Mouse (Mus musculus) heart, adult 2 months (tissue): ENCODE measurements around the gene Parl. TPM values are rescaled to one million over a fixed set of nuclear protein-coding genes. Genes with fewer than 3 reads are reported as not detected.

Source experiments
- DNase-seq, 2 experiments: peaks; one replicate each; pipeline ENCODE4 v3.0.0; 2021
- H3K27ac ChIP-seq: fragments of 200-600 bp; 2 replicates; pipeline ENCODE4 v1.8.1; 2022
- H3K27me3 ChIP-seq: fragments of 200-500 bp; 2 replicates; pipeline ENCODE4 v1.6.1; 2012; ENCODE audit warnings: mild to moderate bottlenecking, low read length, inconsistent platforms, mixed read lengths; ENCODE audit not compliant: control insufficient read depth, insufficient read depth
- H3K36me3 ChIP-seq: fragments of 200-500 bp; 2 replicates; pipeline ENCODE4 v1.6.1; 2012; ENCODE audit warnings: low read length, inconsistent platforms; ENCODE audit not compliant: control insufficient read depth, insufficient read depth
- H3K4me1 ChIP-seq: fragments of 200-500 bp; 2 replicates; pipeline ENCODE4 v1.6.1; 2011; ENCODE audit warnings: low read length; ENCODE audit not compliant: control insufficient read depth, insufficient read depth
- H3K4me3 ChIP-seq: fragments of 200-600 bp; 2 replicates; pipeline ENCODE4 v1.8.1; 2022
- H3K79me2 ChIP-seq: fragments of 200-500 bp; replicated peaks from 2 replicates; pipeline ENCODE4 v1.6.1; 2012; ENCODE audit warnings: mild to moderate bottlenecking, inconsistent platforms, low read length, moderate library complexity, mixed read lengths; ENCODE audit not compliant: control insufficient read depth, insufficient read depth
- H3K9ac ChIP-seq: fragments of 200-500 bp; 2 replicates; pipeline ENCODE4 v1.6.1; 2012; ENCODE audit warnings: low read depth, mild to moderate bottlenecking, control low read depth, inconsistent platforms, low read length, mixed read lengths
- CTCF ChIP-seq: fragments of 200-600 bp; IDR thresholded peaks from 2 replicates; pipeline ENCODE4 v1.8.1; 2022; ENCODE audit warnings: antibody characterized with exemption, mild to moderate bottlenecking, moderate library complexity
- EP300 ChIP-seq: fragments of 200-500 bp; IDR thresholded peaks from 2 replicates; pipeline ENCODE4 v1.6.1; 2011; ENCODE audit warnings: low read depth, low read length, control low read depth; ENCODE audit not compliant: insufficient read depth
- POLR2A ChIP-seq: fragments of 200-500 bp; IDR thresholded peaks from 2 replicates; pipeline ENCODE4 v1.6.1; 2011; ENCODE audit warnings: mild to moderate bottlenecking, low read depth, low read length, control low read depth; ENCODE audit not compliant: insufficient read depth
- WGBS: fragments of 180-500 bp; shearing (Covaris S2); methylation state at CpG from one replicate; pipeline ENCODE4 v1.1.7; 2018; 5-methylcytosine and 5-hydroxymethylcytosine counted together
- intact Hi-C: fragments of 180-260 bp; cut with DNase I; formaldehyde crosslinking; loops from one replicate; pipeline ENCODE4 v1.15.1; 2025
- long read RNA-seq: library from polyadenylated mRNA; stranded (forward); transcript quantifications from one replicate; pipeline ENCODE4 v2.0.0, GENCODE M21; 2021
- polyA plus RNA-seq: library from polyadenylated mRNA; depleted of rRNA; stranded (reverse); fragments of >200 nt; gene quantifications from 2 replicates; pipeline ENCODE4 v1.2.3, GENCODE M21; 2012; rRNA removed
- total RNA-seq, 2 experiments: library from RNA; stranded (reverse); gene quantifications; 2 replicates each; pipeline ENCODE4 v1.2.3; 2021

The Parl gene
- total RNA-seq (10 to 100 TPM; 86.6 to 91.0 TPM), polyA plus RNA-seq (48.7 and 69.0 TPM in 2 replicates)
- long read RNA-seq, transcript Parl-201 (10 exons, 1,348 nt): major isoform, 49 of 54 reads
- long read RNA-seq, partial matches to known transcripts: 1 of 54 reads
- long read RNA-seq, other reads (novel, unspliced or antisense): 3 of 54 reads

DNA sequence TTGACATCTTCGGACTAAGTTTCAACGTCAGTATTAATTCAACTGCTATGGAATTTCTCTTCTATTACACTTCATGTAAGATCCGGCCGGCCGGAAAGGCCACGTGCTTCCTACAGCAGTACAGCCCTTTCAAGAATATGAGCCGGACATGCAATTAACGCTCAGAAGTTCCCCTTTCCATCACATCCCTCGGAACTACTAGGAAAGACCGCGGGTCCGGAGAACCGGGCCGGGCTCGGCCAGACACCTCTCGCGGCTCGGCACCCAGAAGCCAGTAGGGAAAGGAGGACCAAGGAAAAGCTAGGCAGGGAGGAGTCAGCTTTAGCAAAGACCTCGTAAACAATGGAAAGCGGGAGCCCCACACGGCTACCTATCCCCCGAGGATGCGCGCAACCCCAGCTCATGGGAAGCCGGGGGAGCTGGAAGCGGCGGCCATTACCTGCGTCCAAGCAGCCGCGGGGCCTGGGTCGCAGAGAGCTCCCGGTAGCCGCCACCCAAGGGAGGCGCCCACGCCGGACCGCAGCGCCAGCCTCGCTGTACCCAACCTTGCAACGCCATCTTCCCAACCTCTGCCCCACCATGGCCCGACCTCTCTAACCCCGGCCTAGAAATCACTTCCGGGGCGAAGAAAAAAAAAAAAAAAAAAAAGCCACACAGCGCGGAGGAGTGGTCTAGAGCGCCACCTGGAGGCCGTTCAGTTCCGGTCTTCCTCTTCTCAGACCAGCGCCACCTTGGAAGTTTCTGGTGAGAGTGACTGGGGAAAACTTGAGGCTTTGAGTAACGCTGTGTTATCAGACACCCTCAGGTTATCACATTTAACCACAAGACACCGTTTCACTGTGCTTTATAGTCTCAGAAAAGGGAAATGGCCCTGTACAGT lies at the start of gene Parl:
Parl (minus strand) TSS at position 618 of the 880 bp plus-strand sequence.
- peaks cover 13% of the 10 kb centered on the region for H3K36me3 ChIP-seq
- H3K4me1 ChIP-seq: peaks cover 6% of the 10 kb centered on the region; the same call in 1 of the 2 replicates
- peaks cover 6% of the 10 kb centered on the region for H3K79me2 ChIP-seq
- WGBS: under 1% methylated on average over 52 of the region's 52 CpGs
- peak within 1 kb of the TSS; percentile 68 for H3K9ac ChIP-seq
- DNase-seq: peak; percentile 83 to 84
- intact Hi-C loops: loop anchor here (2.0 to 10.0 kb wide), 5 partner anchors 87 to 577 kb away; partner anchors contain the start of genes Abcc5, Klhl24 and Yeats2
- H3K27me3 ChIP-seq: no peaks in the 10 kb centered on the region
- peak within 1 kb of the TSS; percentile 82 for H3K27ac ChIP-seq
- TF ChIP-seq POLR2A (peak; percentile 64; the same call in 1 of the 2 replicates), EP300 (peak; percentile 81), CTCF (peak; percentile 87)
- H3K4me3 ChIP-seq: peak within 1 kb of the TSS; percentile 96

DNA sequence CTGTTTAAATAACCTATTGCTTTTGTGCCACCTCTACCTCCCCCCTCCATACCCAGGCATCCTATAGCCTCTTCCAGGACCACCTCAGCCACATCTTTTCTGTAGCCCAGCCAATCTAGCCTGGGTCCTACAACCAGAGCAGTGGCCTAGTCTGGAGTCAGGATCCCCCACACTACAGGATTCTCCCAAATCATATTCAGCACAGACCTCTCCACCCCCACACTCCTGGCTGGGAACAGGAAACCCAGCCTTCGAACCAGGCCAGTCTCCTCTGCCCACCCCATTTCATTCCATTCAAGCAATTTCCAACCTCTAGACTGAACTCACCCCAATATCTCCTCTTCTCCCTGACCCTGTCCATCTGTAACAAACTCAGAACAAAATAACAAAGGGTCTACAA lies 43.3 kb upstream of the Parl start:
- Histone ChIP-seq H3K4me3 (no peak overlapping the region), H3K27me3 (no peaks in the 10 kb centered on the region), H3K36me3 (no peaks in the 10 kb centered on the region; the same call in 1 of the 2 replicates), H3K27ac (no peak overlapping the region), H3K9ac (no peak overlapping the region), H3K79me2 (no peaks in the 10 kb centered on the region), H3K4me1 (no peaks in the 10 kb centered on the region)
- WGBS: 38% methylated on average over 1 of the region's 1 CpGs
- intact Hi-C loops: no loop called here
- no peak for DNase-seq
- TF ChIP-seq CTCF (no peak), POLR2A (no peak), EP300 (no peak)

DNA sequence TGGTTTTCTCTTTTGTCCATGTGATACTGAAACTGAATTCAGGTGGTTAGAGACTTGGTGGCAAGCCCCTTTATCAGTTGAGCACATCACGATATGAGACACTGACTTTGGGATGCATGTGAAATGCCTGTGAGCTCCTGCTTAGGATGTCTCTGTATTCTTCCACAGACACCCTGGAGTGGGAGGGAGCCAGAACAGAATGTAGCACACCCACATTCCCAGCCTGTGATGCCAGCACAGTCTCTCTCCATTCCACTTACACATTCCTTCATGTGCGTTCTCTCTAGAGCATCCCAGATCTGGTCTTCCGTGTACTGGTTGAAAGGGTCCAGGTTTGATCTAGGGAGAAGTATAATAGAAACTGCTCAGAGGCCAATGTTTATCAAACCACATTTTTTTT lies 36.4 kb upstream of the Parl start:
- TF ChIP-seq POLR2A (no peak), CTCF (no peak), EP300 (no peak)
- Histone ChIP-seq H3K27ac (no peak overlapping the region), H3K36me3 (no peaks in the 10 kb centered on the region; the same call in 1 of the 2 replicates), H3K79me2 (no peaks in the 10 kb centered on the region), H3K9ac (no peak overlapping the region), H3K4me1 (no peaks in the 10 kb centered on the region), H3K27me3 (no peaks in the 10 kb centered on the region), H3K4me3 (no peak overlapping the region)
- no peak for DNase-seq
- intact Hi-C loops: no loop called here
- WGBS: 91% methylated on average over 3 of the region's 3 CpGs

DNA sequence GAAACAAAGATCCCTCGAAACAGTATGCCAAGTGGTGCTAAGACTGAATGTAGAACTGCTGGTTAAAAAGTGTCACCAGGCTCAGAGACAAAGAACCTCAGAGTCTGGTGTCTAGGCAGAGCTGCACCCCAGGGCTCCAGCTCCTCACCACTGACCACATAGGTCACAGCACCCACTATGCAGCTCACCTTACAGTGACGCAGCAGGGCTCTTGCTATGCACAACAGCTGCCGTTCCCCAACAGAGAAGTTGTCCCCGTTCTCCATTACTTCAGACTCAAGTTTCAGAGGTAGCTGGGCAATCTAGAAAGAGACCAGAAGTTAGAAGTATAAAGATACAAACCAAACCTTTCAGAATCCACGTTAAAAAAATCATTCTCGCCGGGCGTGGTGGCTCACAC lies 32.7 kb upstream of the Parl start:
- H3K36me3 ChIP-seq: no peaks in the 10 kb centered on the region
- H3K4me1 ChIP-seq: no peaks in the 10 kb centered on the region
- 95% methylated on average over 8 of the region's 8 CpGs for WGBS
- DNase-seq: no peak
- H3K9ac ChIP-seq: no peak overlapping the region
- no peak overlapping the region for H3K27ac ChIP-seq
- H3K79me2 ChIP-seq: no peaks in the 10 kb centered on the region
- no peak overlapping the region for H3K4me3 ChIP-seq
- intact Hi-C loops: no loop called here
- TF ChIP-seq CTCF: no peak
- TF ChIP-seq EP300: no peak
- TF ChIP-seq POLR2A: no peak
- H3K27me3 ChIP-seq: no peaks in the 10 kb centered on the region

DNA sequence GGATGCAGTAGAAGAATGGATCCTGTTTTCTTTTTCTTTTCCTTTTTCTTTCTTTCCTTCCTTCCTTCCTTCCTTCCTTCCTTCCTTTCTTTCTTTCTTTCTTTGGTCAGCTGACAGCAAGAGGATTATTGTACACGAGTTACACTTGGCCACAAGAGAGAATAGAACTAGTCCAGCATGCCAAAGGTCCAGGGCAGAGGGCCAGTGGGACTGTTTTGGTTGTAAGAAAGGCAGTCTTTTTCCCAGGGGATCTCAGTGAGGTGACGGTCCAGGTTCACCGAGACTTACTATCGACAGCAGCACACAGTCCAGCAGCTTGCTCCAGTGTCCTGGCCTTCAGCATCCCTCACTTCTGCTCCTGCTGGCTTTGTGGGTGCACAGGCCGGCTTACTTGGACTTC lies 26.1 kb upstream of the Parl start:
- intact Hi-C loops: loop anchor here (10.0 kb wide), 1 partner anchor 344 kb away; the partner anchor contains the start of gene Klhl6
- Histone ChIP-seq H3K27me3 (no peaks in the 10 kb centered on the region), H3K36me3 (no peaks in the 10 kb centered on the region), H3K4me1 (peaks cover 7% of the 10 kb centered on the region), H3K79me2 (no peaks in the 10 kb centered on the region), H3K27ac (no peak overlapping the region), H3K9ac (no peak overlapping the region), H3K4me3 (no peak overlapping the region)
- TF ChIP-seq POLR2A: no peak
- no peak for TF ChIP-seq EP300
- no peak for TF ChIP-seq CTCF
- no peak for DNase-seq
- 62% methylated on average over 5 of the region's 5 CpGs for WGBS

DNA sequence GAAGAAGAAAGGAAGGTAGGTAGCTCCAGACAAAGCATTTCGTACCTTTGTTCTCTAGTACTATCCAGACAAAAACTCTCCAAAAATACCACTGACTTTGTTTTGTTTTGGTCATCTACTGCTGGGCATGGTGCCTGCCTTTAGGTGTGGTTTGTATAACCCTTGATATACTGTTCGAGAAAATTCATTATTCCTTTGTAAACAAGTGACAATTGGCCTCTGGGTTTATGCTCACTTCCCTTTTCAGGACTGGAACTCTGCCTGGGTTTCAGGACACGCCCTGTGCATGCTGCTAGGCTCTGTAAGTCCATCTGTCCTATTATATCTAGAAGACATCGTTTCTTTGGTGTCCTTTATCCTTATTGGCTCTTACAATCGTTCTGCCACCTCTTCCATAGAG lies 23.1 kb upstream of the Parl start, which contains the start of gene Cyp2ab1:
Cyp2ab1 (minus strand) TSS at position 119 of the 400 bp plus-strand sequence.
- intact Hi-C loops: loop anchor here (2.0 to 10.0 kb wide), 2 partner anchors 20 to 340 kb away; partner anchors contain the start of gene Klhl6
- peak within 1 kb of the TSS; percentile 52 for H3K27ac ChIP-seq
- H3K27me3 ChIP-seq: no peaks in the 10 kb centered on the region
- H3K36me3 ChIP-seq: no peaks in the 10 kb centered on the region
- peak in 1 of 2 experiments; percentile 17 for DNase-seq
- no peak within 1 kb of the TSS for H3K9ac ChIP-seq
- H3K4me3 ChIP-seq: no peak within 1 kb of the TSS
- H3K4me1 ChIP-seq: peaks cover 7% of the 10 kb centered on the region
- H3K79me2 ChIP-seq: no peaks in the 10 kb centered on the region
- 31% methylated on average over 5 of the region's 5 CpGs for WGBS
- TF ChIP-seq EP300 (no peak), POLR2A (no peak), CTCF (no peak)
